Mouse (Mus musculus) kidney, embryonic 16.5 days (tissue): ENCODE measurements around the gene Fli1. TPM values are rescaled to one million over a fixed set of nuclear protein-coding genes. Genes with fewer than 3 reads are reported as not detected.

ENCODE experiments used
- ATAC-seq: fragments of 200-750 bp; cut with Nextera tagmentation; 2 replicates; pipeline ENCODE4 v1.8.0; 2017; ENCODE audit warnings: moderate TSS enrichment; ENCODE audit not compliant: low FRiP score, low TSS enrichment
- H3K27ac ChIP-seq: fragments of 300-500 bp; sonication (generic); 2 replicates; pipeline ENCODE4 v1.5.1; 2014; ENCODE audit warnings: low read length
- H3K27me3 ChIP-seq: fragments of 300-500 bp; sonication (generic); 2 replicates; pipeline ENCODE4 v1.6.1; 2014; ENCODE audit warnings: low read length, control low read depth, mixed read lengths; ENCODE audit not compliant: insufficient read depth
- H3K36me3 ChIP-seq: fragments of 300-500 bp; sonication (generic); 2 replicates; pipeline ENCODE4 v1.6.1; 2014; ENCODE audit warnings: low read length, control low read depth, mixed read lengths; ENCODE audit not compliant: insufficient read depth
- H3K4me1 ChIP-seq: fragments of 300-500 bp; sonication (generic); 2 replicates; pipeline ENCODE4 v1.6.1; 2014; ENCODE audit warnings: low read length, control low read depth, mixed read lengths; ENCODE audit not compliant: insufficient read depth
- H3K4me2 ChIP-seq: fragments of 300-500 bp; sonication (generic); replicated peaks from 2 replicates; pipeline ENCODE4 v1.6.1; 2014; ENCODE audit warnings: low read depth, low read length
- H3K4me3 ChIP-seq: fragments of 300-500 bp; sonication (generic); 2 replicates; pipeline ENCODE4 v1.5.1; 2014; ENCODE audit warnings: mild to moderate bottlenecking, low read length
- H3K9ac ChIP-seq: fragments of 300-500 bp; sonication (generic); replicated peaks from 2 replicates; pipeline ENCODE4 v1.6.1; 2014; ENCODE audit warnings: low read length
- H3K9me3 ChIP-seq: fragments of 300-500 bp; sonication (generic); 2 replicates; pipeline ENCODE4 v1.6.1; 2016; ENCODE audit warnings: low read length, control low read depth
- WGBS: fragments of 180-500 bp; shearing (Covaris S2); extraction: QIAGEN DNeasy Blood & Tissue Kit; methylation state at CpG from one replicate; pipeline ENCODE4 v1.1.7; 2014; 5-methylcytosine and 5-hydroxymethylcytosine counted together
- polyA plus RNA-seq: library from polyadenylated mRNA; unstranded; fragments of >200 nt; fragmentation: Nextera tagmentation; extraction: Ambion mirVana; gene quantifications from 2 replicates; pipeline ENCODE4 v1.2.1, GENCODE M21; 2015

Gene Fli1
- polyA plus RNA-seq, 1 experiment from 2014 or later: 30.3 TPM

- no peak for ATAC-seq
- Histone ChIP-seq H3K9me3 (no peaks in the 10 kb centered on the region), H3K9ac (no peak overlapping the region), H3K36me3 (no peaks in the 10 kb centered on the region), H3K4me2 (no peak overlapping the region), H3K27ac (no peak overlapping the region), H3K4me3 (no peak overlapping the region), H3K4me1 (0 out of 2 replicates have a peak, but pooled peaks cover 3% of the 10 kb centered on the region), H3K27me3 (no peaks in the 10 kb centered on the region)
- 64% methylated on average over 1 of the region's 1 CpGs for WGBS
Measured at GRCm38 (mm10) chr9:32530975-32531374, 11.7 kb downstream of the Fli1 start.

GRCm38 (mm10) chr9:32530188-32530587 lies 12.5 kb downstream of the Fli1 start:
- WGBS: 76% methylated on average over 5 of the region's 5 CpGs
- no peak overlapping the region for H3K4me2 ChIP-seq
- H3K27me3 ChIP-seq: no peaks in the 10 kb centered on the region
- H3K9ac ChIP-seq: no peak overlapping the region
- H3K9me3 ChIP-seq: no peaks in the 10 kb centered on the region
- H3K27ac ChIP-seq: peak overlapping the region; percentile 50
- no peaks in the 10 kb centered on the region for H3K36me3 ChIP-seq
- 0 out of 2 replicates have a peak, but pooled peaks cover 3% of the 10 kb centered on the region for H3K4me1 ChIP-seq
- ATAC-seq: no peak
- no peak overlapping the region for H3K4me3 ChIP-seq

GRCm38 (mm10) chr9:32529594-32529993 lies 13.1 kb downstream of the Fli1 start:
- Histone ChIP-seq H3K4me2 (no peak overlapping the region), H3K4me3 (no peak overlapping the region), H3K9me3 (no peaks in the 10 kb centered on the region), H3K36me3 (no peaks in the 10 kb centered on the region), H3K9ac (no peak overlapping the region), H3K4me1 (0 out of 2 replicates have a peak, but pooled peaks cover 3% of the 10 kb centered on the region), H3K27me3 (no peaks in the 10 kb centered on the region), H3K27ac (peak overlapping the region; percentile 59)
- 82% methylated on average over 5 of the region's 5 CpGs for WGBS
- ATAC-seq: no peak

DNA sequence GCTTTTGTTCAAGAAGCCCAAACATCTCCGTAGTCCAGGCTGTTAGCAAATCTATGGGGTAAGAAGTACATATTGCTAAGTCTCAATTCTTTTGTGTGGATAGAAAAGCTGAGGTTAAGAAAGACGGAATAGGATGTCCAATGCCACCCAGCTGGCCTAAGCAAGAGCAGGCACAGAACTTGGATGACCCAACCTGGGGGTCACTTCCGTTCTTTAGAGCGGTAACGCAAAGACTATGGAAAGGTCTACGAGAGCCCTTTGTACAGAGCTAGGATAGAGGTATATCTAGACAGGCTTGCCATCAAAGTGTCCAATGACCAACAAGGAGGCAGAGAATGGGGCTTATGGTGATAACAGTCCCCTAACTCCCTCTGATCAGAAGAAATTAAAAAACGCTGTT lies 15.3 kb downstream of the Fli1 start:
- Histone ChIP-seq H3K4me3 (no peak overlapping the region), H3K4me1 (0 out of 2 replicates have a peak, but pooled peaks cover 5% of the 10 kb centered on the region), H3K9ac (no peak overlapping the region), H3K9me3 (no peaks in the 10 kb centered on the region), H3K27me3 (no peaks in the 10 kb centered on the region), H3K4me2 (no peak overlapping the region), H3K36me3 (no peaks in the 10 kb centered on the region), H3K27ac (no peak overlapping the region)
- 91% methylated on average over 7 of the region's 7 CpGs for WGBS
- no peak for ATAC-seq

GRCm38 (mm10) chr9:32525787-32526186 lies 16.9 kb downstream of the Fli1 start:
- H3K27ac ChIP-seq: peak overlapping the region; percentile 44
- no peak for ATAC-seq
- H3K27me3 ChIP-seq: no peaks in the 10 kb centered on the region
- H3K4me2 ChIP-seq: no peak overlapping the region
- H3K36me3 ChIP-seq: no peaks in the 10 kb centered on the region
- WGBS: 69% methylated on average over 5 of the region's 5 CpGs
- H3K9ac ChIP-seq: no peak overlapping the region
- H3K4me1 ChIP-seq: peaks cover 10% of the 10 kb centered on the region; the same call in 1 of the 2 replicates
- no peak overlapping the region for H3K4me3 ChIP-seq
- H3K9me3 ChIP-seq: no peaks in the 10 kb centered on the region

GRCm38 (mm10) chr9:32522536-32523245 lies 20.0 kb downstream of the Fli1 start:
- WGBS: 69% methylated on average over 2 of the region's 2 CpGs
- Histone ChIP-seq H3K9ac (no peak overlapping the region), H3K4me2 (no peak overlapping the region), H3K36me3 (no peaks in the 10 kb centered on the region), H3K27me3 (no peaks in the 10 kb centered on the region), H3K4me1 (peaks cover 18% of the 10 kb centered on the region), H3K4me3 (no peak overlapping the region), H3K27ac (no peak overlapping the region), H3K9me3 (no peaks in the 10 kb centered on the region)
- ATAC-seq: no peak

- H3K9ac ChIP-seq: no peak overlapping the region
- 0 out of 2 replicates have a peak overlapping the region, but pooled peaks have one; percentile 30 for H3K27ac ChIP-seq
- 59% methylated on average over 3 of the region's 3 CpGs for WGBS
- H3K4me2 ChIP-seq: no peak overlapping the region
- H3K4me3 ChIP-seq: no peak overlapping the region
- H3K9me3 ChIP-seq: no peaks in the 10 kb centered on the region
- H3K36me3 ChIP-seq: no peaks in the 10 kb centered on the region
- ATAC-seq: no peak
- peaks cover 15% of the 10 kb centered on the region for H3K4me1 ChIP-seq
- H3K27me3 ChIP-seq: no peaks in the 10 kb centered on the region
Measured at GRCm38 (mm10) chr9:32521331-32521730, 21.3 kb downstream of the Fli1 start.

- ATAC-seq: no peak
- H3K9me3 ChIP-seq: no peaks in the 10 kb centered on the region
- H3K36me3 ChIP-seq: no peaks in the 10 kb centered on the region
- no peak overlapping the region for H3K27ac ChIP-seq
- peaks cover 15% of the 10 kb centered on the region for H3K4me1 ChIP-seq
- H3K9ac ChIP-seq: no peak overlapping the region
- no peaks in the 10 kb centered on the region for H3K27me3 ChIP-seq
- H3K4me3 ChIP-seq: no peak overlapping the region
- H3K4me2 ChIP-seq: no peak overlapping the region
- 69% methylated on average over 6 of the region's 6 CpGs for WGBS
Measured at GRCm38 (mm10) chr9:32520821-32521220, 21.8 kb downstream of the Fli1 start.

- H3K27ac ChIP-seq: peak overlapping the region; percentile 54
- 55% methylated on average over 22 of the region's 22 CpGs for WGBS
- H3K9me3 ChIP-seq: no peaks in the 10 kb centered on the region
- H3K9ac ChIP-seq: peak overlapping the region; percentile 6; the same call in 1 of the 2 replicates
- no peak overlapping the region for H3K4me2 ChIP-seq
- peaks cover 18% of the 10 kb centered on the region for H3K4me1 ChIP-seq
- H3K4me3 ChIP-seq: no peak overlapping the region
- H3K27me3 ChIP-seq: no peaks in the 10 kb centered on the region
- no peak for ATAC-seq
- H3K36me3 ChIP-seq: no peaks in the 10 kb centered on the region
Measured at GRCm38 (mm10) chr9:32519101-32520051, 23.3 kb downstream of the Fli1 start.
